Mouse (Mus musculus) thymus, adult 2 months (tissue): Measurements from ENCODE around the gene Cul4a.

ENCODE experiments used
- CTCF ChIP-seq: fragments of 200-500 bp; IDR thresholded peaks from 2 replicates; pipeline ENCODE4 v1.5.1; 2012; ENCODE audit warnings: mild to moderate bottlenecking, control low read depth, low read length, moderate library complexity, borderline replicate concordance; ENCODE audit not compliant: control insufficient read depth, poor library complexity, insufficient read depth; ENCODE audit errors: extremely low read depth
- POLR2A ChIP-seq: fragments of 200-500 bp; IDR thresholded peaks from 2 replicates; pipeline ENCODE4 v1.6.1; 2012; ENCODE audit warnings: mild to moderate bottlenecking, low read length, control low read depth, moderate library complexity; ENCODE audit not compliant: control insufficient read depth, poor library complexity, insufficient read depth; ENCODE audit errors: extremely low read depth

GRCm38 (mm10) chr8:13159377-13159881, 54.0 kb downstream of the Cul4a start:
- TF ChIP-seq CTCF, result no peak
- no peak for TF ChIP-seq POLR2A
